Mouse (Mus musculus): Measurements from ENCODE around the gene Eif5a.
"Not testable (repeated sequence)": the region's sequence is repeated elsewhere in the genome, so short reads cannot be mapped to it uniquely, and the experiment has no call there.

The Eif5a gene

DNA sequence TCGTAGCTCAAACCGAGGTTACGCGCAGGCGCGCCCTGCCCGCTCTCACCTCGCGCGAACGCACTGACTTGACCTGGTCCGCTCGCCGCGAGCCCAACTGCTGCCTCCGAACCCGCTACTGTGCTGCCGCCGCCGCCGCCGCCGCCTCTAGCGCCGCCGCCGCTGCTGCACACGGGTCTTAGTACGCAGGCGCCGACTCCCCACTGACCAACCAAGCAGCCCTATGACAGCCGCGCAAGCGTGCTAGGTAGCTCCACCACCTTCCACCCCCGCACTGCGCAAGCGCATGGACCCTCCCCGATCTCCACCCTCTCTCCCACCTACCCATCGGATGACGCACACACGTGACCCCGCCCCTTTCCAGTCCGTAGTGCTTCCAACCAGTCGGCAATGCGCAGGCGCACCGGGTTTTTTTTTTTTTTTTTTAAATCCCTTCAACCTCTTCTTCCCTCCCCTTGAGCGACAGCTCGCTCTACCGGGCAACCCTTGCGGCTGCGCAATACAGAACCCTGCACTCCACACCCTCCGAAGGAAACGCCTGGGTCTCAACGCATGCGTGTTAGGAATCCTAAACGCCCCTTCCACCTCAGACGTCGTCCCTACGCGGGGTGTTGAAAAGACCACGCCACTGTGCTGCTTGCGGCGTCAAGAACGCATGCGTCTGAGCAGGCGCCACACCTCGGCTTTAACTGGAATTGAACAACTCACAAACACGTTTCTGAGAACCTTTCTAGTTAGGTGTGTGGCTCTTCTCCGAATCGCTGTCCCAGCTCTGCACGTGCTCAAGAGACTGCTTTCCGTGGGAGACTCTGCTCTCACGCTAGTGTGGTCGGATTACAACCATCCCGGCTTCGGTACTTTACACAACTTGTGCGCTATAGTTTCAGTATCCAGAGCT is at the start of gene Eif5a:
TSS of gene Eif5a (minus strand) at position 845 of the 898 bp plus-strand sequence.
- DNase-seq (ENCODE audit: low spot score): peak; percentile 100

DNA sequence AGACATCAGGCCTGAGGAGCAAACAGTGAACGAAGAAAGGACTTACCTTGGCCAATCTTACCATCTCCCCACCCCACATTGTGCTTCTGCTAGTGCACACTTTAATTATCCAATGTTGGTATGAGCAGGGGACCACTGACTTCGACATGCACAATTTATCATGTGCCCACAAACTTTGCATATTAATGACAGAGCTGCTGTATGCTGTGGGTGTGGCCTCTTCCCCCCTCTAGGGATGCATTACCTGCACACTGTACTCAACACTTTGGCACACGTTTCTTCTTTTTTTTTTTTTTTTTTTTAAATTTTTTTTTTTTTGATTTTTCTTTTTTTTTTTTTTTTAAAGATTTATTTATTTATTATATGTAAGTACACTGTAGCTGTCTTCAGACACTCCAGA is 49.0 kb upstream of the Eif5a start:
- no peak for DNase-seq (ENCODE audit: low spot score)

DNA sequence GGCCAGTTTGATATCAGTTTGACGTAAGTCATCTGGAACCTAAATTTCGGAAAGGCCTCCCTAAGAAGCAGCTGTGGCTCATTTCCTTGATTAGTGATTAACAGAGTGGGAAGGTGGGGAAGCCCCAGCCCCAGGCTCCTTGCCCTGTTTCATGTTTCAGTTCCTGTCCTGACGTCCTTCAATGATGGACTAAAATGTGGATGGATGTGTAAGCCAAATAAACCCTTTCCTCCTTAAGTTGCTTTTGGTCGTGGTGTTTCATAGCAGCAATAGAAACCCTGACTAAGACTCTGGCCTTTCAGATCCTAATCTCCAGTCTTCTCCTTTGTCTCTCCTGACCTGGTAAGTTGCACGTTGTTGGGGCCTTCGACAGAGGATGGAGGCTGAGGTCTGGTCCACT is 48.5 kb upstream of the Eif5a start:
- DNase-seq (ENCODE audit: low spot score): no peak

DNA sequence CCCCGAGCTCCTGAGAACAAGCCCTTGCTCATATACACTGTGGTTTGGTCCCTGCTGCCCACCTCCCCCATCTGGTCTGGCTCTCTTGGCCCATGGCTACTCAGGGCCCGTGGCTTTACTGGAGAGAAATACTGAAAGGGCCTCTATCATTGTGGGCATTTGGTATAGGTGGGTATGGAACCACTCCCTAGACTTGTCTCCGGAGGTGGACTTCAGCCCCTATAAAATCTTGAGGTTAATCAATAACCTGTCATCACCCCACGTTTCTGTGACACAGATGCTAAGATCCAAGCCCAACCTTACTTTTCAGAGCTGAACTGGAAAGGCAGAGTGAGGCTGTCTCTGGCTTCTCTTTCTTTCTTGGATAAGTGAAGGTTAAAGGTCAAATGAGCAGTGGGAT is 47.0 kb upstream of the Eif5a start:
- no peak for DNase-seq (ENCODE audit: low spot score)

- no peak for DNase-seq (ENCODE audit: low spot score)
Observed at GRCm38 (mm10) chr11:69966860-69967517, 45.2 kb upstream of the Eif5a start.

- DNase-seq (ENCODE audit: low spot score): no peak
Observed at GRCm38 (mm10) chr11:69966006-69966859, 44.5 kb upstream of the Eif5a start.

DNA sequence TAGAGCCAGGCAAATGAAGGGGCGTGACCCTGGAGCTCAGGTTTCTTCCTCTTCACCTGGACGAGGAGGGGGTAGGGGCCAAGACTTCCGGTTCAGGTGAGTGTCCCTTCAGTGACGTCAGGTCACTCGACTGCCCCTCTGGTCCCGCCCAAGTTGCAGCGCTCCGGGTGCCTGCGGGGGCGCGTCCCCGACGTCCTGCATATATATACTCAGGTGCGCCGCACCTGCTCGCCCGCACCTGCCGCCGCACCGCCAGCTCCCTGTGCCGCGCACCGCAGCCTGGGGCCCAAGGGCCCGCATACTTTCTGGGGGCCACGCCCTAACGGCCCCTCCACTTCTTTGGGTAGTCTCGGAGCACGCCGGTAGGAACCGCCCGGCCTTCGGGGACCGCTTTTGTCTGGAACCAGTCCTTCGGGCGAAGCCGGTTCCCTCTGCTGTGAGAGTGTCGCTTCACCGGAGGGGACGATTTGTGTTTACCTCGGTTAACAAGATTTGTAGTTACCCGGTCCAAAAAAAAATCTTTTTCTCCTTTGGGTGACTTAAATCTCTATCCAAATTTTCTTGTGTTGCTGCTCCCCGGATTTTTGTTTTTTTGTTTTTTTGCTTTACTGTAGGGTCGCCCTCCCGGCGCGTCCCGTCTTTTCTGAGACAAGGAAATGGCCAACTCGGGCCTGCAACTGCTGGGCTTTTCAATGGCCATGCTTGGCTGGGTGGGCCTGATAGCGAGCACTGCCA is 43.7 kb upstream of the Eif5a start:
- DNase-seq (ENCODE audit: low spot score): no peak

DNA sequence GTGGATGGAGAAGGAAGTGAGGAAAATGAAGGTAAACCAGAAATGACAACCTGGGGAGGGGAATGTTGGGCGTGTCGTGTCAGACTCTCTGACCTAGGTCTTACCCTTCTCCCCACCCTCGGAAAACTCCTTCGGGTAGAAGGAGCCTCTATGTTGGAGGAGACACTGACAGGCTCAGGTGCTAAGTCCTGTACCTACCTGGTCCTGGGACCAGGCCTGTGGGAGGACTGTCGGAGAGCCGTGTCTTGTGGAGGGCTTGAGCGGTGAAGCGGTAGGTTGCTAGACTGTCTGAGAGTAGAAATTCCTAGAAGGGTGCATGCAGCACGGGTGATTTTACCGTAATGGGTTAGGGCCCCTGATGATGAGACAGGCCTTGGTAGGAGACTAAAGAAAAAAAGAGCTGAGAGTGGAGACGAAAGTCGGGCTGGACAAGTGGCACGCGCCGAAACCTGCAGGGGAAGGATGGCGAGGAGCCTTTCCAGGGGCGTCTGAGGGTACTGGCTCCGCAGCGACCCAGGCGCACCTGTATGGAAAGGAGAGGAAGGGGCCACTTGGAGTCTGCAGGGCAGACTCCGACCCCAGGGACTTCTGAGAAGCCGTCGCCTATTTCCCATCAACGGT is 43.0 kb upstream of the Eif5a start, which contains the start of gene Cldn7:
TSS of gene Cldn7 (plus strand) at position 130 of the 621 bp plus-strand sequence.
- DNase-seq (ENCODE audit: low spot score): no peak

GRCm38 (mm10) chr11:69961841-69962240 is 40.1 kb upstream of the Eif5a start:
- DNase-seq (ENCODE audit: low spot score): no peak

DNA sequence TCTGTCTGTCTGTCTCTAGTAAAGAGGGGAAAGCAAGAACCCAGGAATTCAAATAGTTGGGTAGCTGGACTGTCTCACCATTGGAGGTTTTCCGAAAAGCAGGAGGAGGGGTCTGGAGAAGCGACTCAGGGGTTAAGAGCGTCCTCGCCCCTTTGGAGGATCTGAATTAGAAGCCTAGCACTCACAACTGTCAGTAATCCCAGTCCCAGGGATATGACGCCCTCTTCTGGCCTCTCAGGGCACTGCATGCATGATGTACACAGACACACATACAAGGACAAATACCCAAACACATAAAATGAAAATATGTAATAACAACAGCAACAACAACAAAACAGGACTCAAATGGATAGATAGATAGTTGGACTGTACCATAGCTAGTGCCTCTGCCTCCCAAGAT is 38.9 kb upstream of the Eif5a start:
- DNase-seq (ENCODE audit: low spot score): no peak

DNA sequence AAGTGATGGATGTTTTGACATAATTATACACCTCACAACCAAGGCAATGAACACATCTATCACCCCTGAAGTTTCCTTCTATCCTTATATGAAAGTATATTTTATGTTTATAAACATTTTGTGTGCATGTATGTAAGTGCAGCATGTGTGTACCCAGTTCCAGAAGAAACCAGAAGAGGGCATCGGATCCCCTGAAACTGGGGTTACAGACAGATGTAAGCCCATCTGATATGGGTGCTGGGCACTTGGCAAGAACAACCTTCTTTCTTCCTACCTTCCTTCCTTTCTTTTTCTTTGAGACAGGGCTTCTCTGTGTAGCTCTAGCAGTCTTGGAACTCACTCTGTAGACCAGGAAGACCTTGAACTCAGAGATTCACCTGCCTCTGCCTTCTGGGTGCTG is 34.5 kb upstream of the Eif5a start:
- no peak for DNase-seq (ENCODE audit: low spot score)

GRCm38 (mm10) chr11:69955618-69956017 is 33.9 kb upstream of the Eif5a start:
- not testable (repeated sequence) for DNase-seq (ENCODE audit: low spot score)

DNA sequence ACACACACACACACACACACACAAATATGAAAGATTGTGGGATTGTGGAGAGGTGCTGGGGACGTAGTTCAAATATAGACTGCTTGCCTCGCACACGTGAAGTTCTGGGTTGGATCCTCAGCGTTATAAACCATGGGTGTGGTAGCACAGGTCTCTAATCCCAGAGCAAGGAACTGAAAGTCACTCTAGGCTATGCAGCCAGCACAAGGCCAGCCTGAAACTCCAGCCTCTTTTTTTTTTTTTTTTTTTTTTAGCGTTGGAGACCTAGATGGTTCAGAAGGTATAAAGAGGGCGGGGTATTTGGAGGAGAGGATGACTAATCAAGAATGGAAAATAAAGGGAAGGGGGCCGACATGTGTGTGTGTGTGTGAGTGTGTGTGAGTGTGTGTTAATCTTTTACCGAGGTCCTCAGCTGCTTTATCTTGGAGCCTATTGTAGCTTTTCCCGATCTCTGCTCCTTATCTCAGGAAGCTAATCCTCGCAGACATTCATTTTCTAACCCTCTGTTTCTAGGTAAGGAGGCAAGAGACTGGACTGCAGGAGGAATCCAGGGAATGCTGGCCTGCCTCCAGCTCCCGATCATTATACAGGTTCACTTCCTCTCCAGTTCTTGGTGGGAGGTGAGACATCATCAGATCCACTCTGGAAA is 31.6 kb upstream of the Eif5a start:
- no peak for DNase-seq (ENCODE audit: low spot score)

DNA sequence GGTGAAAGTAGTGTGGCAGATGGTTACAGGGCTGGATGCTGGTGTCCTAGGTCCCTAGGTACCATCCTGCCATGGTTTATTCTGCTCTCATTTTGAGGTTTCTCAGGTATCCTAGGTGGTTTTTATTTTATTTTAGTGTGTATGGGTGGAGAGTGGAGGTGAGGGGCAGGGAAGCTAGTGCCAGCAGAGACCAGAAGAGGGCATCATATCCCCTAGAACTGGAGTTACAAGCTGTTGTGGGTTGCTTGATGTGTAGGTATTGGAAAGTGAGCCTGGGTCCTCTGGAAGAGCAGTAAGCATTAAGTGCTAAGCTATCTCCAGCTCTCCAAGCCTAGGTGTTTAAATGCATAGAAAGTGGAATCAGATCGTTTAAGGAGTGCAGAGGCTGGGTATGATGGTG is 30.5 kb upstream of the Eif5a start:
- no peak for DNase-seq (ENCODE audit: low spot score)

DNA sequence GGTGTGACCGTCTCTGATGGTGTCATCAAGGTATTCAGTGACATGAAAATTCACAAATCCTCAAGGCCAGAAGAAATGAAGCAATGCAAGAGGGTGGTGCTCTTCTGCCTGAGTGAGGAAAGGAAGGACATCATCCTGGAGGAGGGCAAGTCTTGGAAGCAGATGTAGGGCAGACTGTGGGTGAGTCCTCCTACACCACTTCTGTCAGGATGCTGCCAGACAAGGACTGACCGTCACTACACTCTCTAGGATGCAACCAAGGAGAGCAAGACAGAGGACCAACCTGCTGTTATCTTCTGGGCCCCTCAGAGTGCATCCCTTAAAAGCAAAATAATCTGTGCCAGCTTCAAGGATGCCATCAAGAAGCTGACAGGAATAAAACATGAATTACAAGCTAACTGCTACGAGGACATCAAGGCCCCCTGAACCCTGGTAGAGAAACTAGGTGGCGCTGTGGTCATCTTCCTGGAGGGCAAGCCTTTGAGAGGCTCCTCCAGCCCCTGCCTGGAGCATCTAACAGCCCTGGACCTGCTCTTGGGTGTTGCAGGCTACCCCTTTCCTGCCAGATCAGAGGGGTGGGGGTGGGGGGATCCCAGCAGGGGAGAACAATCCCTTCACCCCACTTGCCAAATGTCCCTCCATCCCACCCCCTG is 29.2 kb upstream of the Eif5a start:
- no peak for DNase-seq (ENCODE audit: low spot score)

DNA sequence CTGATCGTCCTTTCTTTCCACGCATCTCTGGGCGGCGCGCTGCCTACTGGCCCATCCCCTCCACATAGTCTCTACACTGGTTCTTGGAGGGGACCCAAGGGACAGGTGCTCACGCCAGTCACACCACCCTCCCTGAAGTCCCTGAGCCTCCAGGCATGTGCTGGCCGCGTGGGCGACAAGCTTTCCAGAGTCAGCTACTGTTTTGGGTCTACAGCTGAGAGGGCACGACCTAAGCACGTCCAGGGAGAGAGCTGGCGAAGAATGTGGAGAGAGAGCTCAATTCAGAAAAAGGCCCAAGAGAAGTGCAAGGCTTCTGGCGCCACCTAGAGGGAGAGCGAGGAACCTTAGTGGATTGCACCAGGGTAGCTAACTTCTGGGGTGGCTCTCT is 27.0 kb upstream of the Eif5a start:
- DNase-seq (ENCODE audit: low spot score): peak; percentile 72

DNA sequence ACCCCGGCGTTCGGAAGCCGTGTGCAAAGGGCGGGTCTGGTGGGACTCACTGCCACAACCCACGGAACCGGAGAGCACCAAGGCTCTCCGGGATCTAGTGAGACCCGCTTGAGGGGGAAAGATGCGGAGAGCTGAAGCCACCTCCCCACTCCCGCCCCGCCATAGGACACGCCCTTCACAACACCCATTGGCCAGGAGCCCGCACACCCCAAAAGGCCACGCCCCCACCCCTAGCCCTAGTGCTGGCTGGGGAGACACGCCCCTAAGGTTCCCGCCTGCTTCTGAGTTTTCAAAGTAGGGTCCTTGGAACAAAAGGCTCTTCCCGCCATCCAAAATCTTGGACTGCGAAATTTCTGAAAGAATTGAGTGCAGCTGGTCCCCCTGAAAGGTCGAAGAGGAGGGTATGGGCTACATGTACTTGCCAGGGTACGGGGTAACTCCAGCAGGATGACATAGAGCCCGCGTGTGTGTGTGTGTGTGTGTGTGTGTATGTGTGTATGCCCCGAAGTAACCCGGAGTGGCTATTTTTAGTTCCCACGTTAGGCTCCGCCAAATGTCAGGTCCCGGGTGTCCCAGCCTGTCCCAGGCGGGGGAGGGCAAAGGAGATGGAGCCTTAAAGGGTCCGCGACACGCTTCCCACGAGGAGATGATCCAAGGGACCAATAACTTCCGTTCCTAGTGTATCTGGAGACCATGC is 26.5 kb upstream of the Eif5a start, which contains the start of gene Slc2a4:
TSS of gene Slc2a4 (minus strand) at position 123 of the 697 bp plus-strand sequence.
- peak; percentile 70 for DNase-seq (ENCODE audit: low spot score)

- no peak for DNase-seq (ENCODE audit: low spot score)
Observed at GRCm38 (mm10) chr11:69947337-69948065, 25.7 kb upstream of the Eif5a start.

Data from ovary, postnatal 10 days (tissue).